Mouse (Mus musculus): ENCODE measurements around the gene H2-DMa. TPM values are rescaled to one million over a fixed set of nuclear protein-coding genes. Genes with fewer than 3 reads are reported as not detected.
A peak's percentile ranks its signal among the peaks of the same experiment; 100 is the strongest.

Gene H2-DMa
- polyA plus RNA-seq, 1 experiment from 2014 or later, result 10.8 TPM

DNA sequence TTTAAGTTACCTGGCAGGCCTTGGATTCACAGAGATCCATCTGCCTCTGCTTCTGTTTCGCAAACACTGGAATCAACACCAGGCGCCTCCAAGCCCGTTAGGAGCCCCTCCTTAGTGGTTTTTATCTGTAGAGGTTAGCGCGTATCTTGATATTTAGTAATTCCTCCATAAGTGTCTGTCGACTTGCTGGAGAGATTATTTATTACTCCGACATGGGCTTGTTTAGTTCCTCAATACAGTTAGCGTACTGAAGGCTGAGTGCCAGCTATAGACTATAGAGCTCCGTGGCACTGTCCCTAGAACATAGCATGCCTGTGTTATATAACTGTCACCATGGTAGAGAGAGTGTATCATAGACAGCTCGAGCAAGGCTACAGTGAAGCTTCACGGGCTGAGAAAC, 31.2 kb upstream of the H2-DMa start:
- Histone ChIP-seq H3K4me3 (replicated peaks; ENCODE audit: low read length) (no peak overlapping the region), H3K27me3 (ENCODE audit: control insufficient read depth, insufficient read depth, low read length) (no peaks in the 10 kb centered on the region), H3K4me2 (ENCODE audit: low read depth, low read length) (no peak overlapping the region), H3K27ac (ENCODE audit: low read length) (no peak overlapping the region), H3K9ac (ENCODE audit: low read length) (no peak overlapping the region), H3K9me3 (replicated peaks; ENCODE audit: control insufficient read depth, low read length) (no peaks in the 10 kb centered on the region), H3K4me1 (ENCODE audit: control insufficient read depth, insufficient read depth, low read length) (no peaks in the 10 kb centered on the region), H3K36me3 (ENCODE audit: control insufficient read depth, insufficient read depth, low read length) (no peaks in the 10 kb centered on the region)
- ATAC-seq (ENCODE audit: insufficient read depth, low FRiP score), result no peak
- WGBS, result 62% methylated on average over 11 of the region's 11 CpGs

DNA sequence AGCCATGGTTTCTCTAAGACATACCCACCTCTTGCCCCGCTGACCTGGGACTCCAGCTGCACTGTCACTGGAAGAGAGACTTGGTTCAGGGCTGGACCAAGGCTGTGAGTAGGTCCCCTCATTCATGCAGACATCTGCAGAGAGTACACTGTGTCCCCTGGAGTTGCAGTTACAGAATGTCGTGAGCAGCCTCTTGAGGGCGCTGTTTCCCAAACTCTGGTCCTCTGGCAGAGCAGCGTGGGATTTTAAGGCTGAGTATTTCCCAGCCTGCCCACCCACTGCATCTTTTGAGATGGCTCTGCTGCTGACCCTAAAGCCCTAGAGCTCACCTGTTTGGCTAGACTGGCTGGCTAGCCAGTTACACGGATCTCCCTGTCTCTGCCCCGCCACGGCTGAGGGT, 28.4 kb upstream of the H2-DMa start:
- no peak for ATAC-seq (ENCODE audit: insufficient read depth, low FRiP score)
- Histone ChIP-seq H3K36me3 (ENCODE audit: control insufficient read depth, insufficient read depth, low read length) (no peaks in the 10 kb centered on the region), H3K9ac (ENCODE audit: low read length) (no peak overlapping the region), H3K27ac (ENCODE audit: low read length) (no peak overlapping the region), H3K9me3 (replicated peaks; ENCODE audit: control insufficient read depth, low read length) (no peaks in the 10 kb centered on the region), H3K27me3 (ENCODE audit: control insufficient read depth, insufficient read depth, low read length) (no peaks in the 10 kb centered on the region), H3K4me3 (replicated peaks; ENCODE audit: low read length) (no peak overlapping the region), H3K4me2 (ENCODE audit: low read depth, low read length) (no peak overlapping the region), H3K4me1 (ENCODE audit: control insufficient read depth, insufficient read depth, low read length) (no peaks in the 10 kb centered on the region)
- 53% methylated on average over 7 of the region's 7 CpGs for WGBS

DNA sequence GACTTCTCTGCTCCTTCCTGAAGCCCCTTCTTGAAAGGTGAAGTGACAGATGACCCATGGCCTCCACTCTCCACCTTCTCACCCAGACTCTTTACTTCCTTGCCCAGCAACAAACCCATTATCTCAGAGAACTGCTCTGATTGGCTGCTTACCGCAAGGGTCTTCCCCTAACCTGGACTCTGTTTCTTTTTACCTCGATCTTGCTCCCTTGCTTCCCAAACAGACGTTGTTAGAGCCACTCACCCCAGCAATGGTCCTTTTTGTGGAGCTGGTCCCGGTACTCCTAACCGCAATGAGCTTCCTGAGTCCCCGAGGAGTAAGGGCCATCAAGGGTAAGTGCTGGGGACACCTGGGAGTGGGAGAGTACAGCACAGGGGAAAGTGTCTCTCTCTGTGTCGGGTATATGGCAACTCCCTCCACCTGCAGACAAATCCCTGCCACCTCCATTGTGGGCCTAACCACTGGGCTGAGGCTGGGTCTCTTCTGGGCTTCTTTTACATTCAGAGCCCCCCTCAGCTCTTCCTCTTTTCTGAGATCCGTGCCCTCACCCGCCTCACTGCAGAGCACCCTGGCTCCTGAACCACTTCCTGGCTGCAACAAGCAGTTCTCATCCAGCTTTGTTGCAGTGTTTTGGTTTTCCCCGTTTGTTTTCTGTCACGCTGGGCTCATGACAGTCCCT, 27.0 kb upstream of the H2-DMa start, which contains the start of gene H2-Oa:
H2-Oa (plus strand) TSS at position 144 of the 679 bp plus-strand sequence.
- ATAC-seq (ENCODE audit: insufficient read depth, low FRiP score), result no peak
- Histone ChIP-seq H3K9ac (ENCODE audit: low read length) (no peak within 1 kb of the TSS), H3K27me3 (ENCODE audit: control insufficient read depth, insufficient read depth, low read length) (no peaks in the 10 kb centered on the region), H3K36me3 (ENCODE audit: control insufficient read depth, insufficient read depth, low read length) (no peaks in the 10 kb centered on the region), H3K4me3 (replicated peaks; ENCODE audit: low read length) (no peak within 1 kb of the TSS), H3K4me1 (ENCODE audit: control insufficient read depth, insufficient read depth, low read length) (no peaks in the 10 kb centered on the region), H3K27ac (ENCODE audit: low read length) (no peak within 1 kb of the TSS), H3K9me3 (replicated peaks; ENCODE audit: control insufficient read depth, low read length) (no peaks in the 10 kb centered on the region), H3K4me2 (ENCODE audit: low read depth, low read length) (no peak within 1 kb of the TSS)
- WGBS, result 34% methylated on average over 11 of the region's 11 CpGs

DNA sequence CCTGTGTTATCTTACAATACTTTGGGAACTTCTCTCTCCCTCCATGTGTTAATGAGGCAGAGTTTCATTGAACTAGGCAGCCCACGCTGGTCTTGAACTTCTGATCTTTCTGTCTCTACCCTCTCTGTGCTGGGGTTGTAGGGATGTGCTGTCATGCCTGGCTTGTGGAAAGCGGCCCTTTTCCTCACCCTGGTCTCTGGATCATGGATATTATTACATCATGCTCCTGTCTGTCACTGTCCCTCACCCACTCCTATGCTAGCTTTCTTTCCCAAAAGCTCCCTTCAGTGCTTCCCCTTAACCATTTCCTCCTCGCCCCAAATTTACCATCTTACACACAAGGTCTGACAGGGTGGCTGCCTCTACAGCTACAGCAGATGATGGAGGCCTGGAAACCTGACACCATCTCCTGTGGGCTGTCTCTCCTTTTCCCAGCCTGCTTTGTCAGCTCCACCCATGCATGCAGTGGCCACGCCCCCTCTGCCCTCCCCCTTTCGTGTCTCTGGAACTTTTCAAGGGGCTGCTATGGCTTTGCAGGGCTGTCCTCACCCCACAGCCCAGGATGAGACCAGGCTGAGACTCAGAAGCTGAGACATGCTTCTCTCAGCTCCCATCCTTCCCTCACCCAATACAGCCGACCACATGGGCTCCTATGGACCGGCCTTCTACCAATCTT, 26.0 kb upstream of the H2-DMa start:
- WGBS, result 36% methylated on average over 7 of the region's 7 CpGs
- H3K4me3 ChIP-seq (replicated peaks; ENCODE audit: low read length), result no peak overlapping the region
- no peak overlapping the region for H3K4me2 ChIP-seq (ENCODE audit: low read depth, low read length)
- no peaks in the 10 kb centered on the region for H3K9me3 ChIP-seq (replicated peaks; ENCODE audit: control insufficient read depth, low read length)
- H3K4me1 ChIP-seq (ENCODE audit: control insufficient read depth, insufficient read depth, low read length), result no peaks in the 10 kb centered on the region
- H3K36me3 ChIP-seq (ENCODE audit: control insufficient read depth, insufficient read depth, low read length), result no peaks in the 10 kb centered on the region
- H3K9ac ChIP-seq (ENCODE audit: low read length), result no peak overlapping the region
- H3K27me3 ChIP-seq (ENCODE audit: control insufficient read depth, insufficient read depth, low read length), result no peaks in the 10 kb centered on the region
- ATAC-seq (ENCODE audit: insufficient read depth, low FRiP score), result peak; percentile 79; the same call in 1 of the 2 replicates
- H3K27ac ChIP-seq (ENCODE audit: low read length), result no peak overlapping the region

DNA sequence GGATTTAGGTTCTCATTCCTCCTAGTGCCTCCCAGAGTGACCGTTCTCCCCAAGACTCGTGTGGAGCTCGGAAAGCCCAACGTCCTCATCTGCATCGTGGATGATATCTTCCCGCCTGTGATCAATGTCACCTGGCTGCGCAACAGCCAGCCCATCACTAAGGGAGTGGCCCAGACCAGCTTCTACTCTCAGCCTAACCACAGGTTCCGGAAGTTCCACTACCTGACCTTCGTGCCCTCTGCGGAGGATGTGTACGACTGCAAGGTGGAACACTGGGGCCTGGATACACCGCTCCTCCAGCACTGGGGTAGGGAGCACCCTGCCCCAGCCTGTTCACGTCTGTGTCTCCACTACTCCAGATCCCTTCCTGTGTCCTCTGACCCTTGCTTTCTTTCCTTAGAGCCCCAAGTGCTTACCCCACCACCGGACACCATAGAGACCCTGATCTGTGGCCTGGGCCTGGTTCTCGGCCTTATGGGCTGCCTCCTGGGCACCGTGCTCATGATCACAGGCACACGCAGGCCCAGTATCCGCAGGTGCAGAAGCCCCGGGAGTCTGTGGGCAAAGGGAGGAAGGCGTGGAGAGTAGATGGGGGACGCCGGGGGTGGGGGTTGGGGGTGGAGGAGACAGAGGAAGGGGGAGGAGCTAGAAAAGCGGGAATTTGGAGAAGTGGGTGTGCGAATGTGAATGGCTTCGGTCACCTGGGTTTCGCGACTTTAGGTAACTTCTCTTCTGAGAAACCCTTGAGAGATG, 24.9 kb upstream of the H2-DMa start:
- no peaks in the 10 kb centered on the region for H3K27me3 ChIP-seq (ENCODE audit: control insufficient read depth, insufficient read depth, low read length)
- ATAC-seq (ENCODE audit: insufficient read depth, low FRiP score), result no peak
- H3K4me1 ChIP-seq (ENCODE audit: control insufficient read depth, insufficient read depth, low read length), result peaks cover 7% of the 10 kb centered on the region; the same call in 1 of the 2 replicates
- no peak overlapping the region for H3K4me2 ChIP-seq (ENCODE audit: low read depth, low read length)
- no peak overlapping the region for H3K9ac ChIP-seq (ENCODE audit: low read length)
- no peak overlapping the region for H3K4me3 ChIP-seq (replicated peaks; ENCODE audit: low read length)
- WGBS, result 82% methylated on average over 27 of the region's 27 CpGs
- no peak overlapping the region for H3K27ac ChIP-seq (ENCODE audit: low read length)
- no peaks in the 10 kb centered on the region for H3K36me3 ChIP-seq (ENCODE audit: control insufficient read depth, insufficient read depth, low read length)
- no peaks in the 10 kb centered on the region for H3K9me3 ChIP-seq (replicated peaks; ENCODE audit: control insufficient read depth, low read length)

DNA sequence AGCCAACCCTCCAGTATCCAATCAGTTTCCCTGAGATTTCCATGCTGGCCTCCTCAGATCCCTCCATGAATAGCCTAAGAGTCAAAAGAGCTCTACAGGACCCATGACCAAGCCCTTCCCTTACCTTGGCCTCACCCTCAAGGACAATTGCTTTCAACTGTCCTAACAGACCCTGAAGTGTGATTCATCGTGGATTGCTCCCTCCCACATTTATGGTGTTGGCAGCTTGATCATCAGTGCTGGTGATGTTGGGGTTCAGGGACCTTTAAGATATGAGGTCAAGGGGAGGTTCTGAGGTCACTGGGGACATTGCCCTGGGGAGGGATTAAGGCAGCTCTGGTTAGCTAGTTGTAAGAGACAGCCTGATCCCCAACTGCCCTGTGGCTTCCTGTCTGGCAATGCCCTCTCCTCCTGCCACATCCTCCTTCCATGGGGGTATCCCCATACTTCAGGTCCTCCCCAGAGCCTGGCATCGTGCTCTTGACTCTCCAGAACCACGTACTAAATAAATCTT, 22.8 kb upstream of the H2-DMa start:
- H3K9ac ChIP-seq (ENCODE audit: low read length), result no peak overlapping the region
- H3K27me3 ChIP-seq (ENCODE audit: control insufficient read depth, insufficient read depth, low read length), result no peaks in the 10 kb centered on the region
- whole genome bisulfite sequencing, result 62% methylated on average over 3 of the region's 3 CpGs
- no peaks in the 10 kb centered on the region for H3K9me3 ChIP-seq (replicated peaks; ENCODE audit: control insufficient read depth, low read length)
- H3K36me3 ChIP-seq (ENCODE audit: control insufficient read depth, insufficient read depth, low read length), result no peaks in the 10 kb centered on the region
- H3K4me1 ChIP-seq (ENCODE audit: control insufficient read depth, insufficient read depth, low read length), result peaks cover 9% of the 10 kb centered on the region
- no peak overlapping the region for H3K4me2 ChIP-seq (ENCODE audit: low read depth, low read length)
- no peak for ATAC-seq (ENCODE audit: insufficient read depth, low FRiP score)
- H3K4me3 ChIP-seq (replicated peaks; ENCODE audit: low read length), result no peak overlapping the region
- no peak overlapping the region for H3K27ac ChIP-seq (ENCODE audit: low read length)

DNA sequence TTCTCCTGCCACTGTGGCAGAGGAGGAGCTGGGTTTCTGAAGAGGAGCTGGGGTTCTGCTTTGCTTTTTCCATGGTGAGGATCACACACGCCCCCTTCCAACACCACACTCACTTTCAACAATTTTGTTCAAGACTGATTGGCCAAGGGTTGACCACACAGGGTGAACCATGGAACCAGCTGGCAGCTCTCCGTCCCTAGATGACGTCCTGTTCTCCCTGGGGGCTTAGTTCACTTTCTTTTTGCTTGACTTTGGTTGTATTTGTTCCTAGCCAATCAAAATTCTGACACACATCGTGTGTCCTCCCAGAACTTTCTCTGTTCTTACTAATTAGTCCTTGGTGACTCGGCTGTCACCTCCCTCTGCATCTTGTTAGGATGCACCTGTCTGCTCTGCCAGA, 22.1 kb upstream of the H2-DMa start:
- 54% methylated on average over 5 of the region's 5 CpGs for WGBS
- Histone ChIP-seq H3K4me3 (replicated peaks; ENCODE audit: low read length) (no peak overlapping the region), H3K9me3 (replicated peaks; ENCODE audit: control insufficient read depth, low read length) (no peaks in the 10 kb centered on the region), H3K9ac (ENCODE audit: low read length) (no peak overlapping the region), H3K4me2 (ENCODE audit: low read depth, low read length) (no peak overlapping the region), H3K4me1 (ENCODE audit: control insufficient read depth, insufficient read depth, low read length) (peaks cover 11% of the 10 kb centered on the region), H3K27ac (ENCODE audit: low read length) (no peak overlapping the region), H3K36me3 (ENCODE audit: control insufficient read depth, insufficient read depth, low read length) (no peaks in the 10 kb centered on the region), H3K27me3 (ENCODE audit: control insufficient read depth, insufficient read depth, low read length) (no peaks in the 10 kb centered on the region)
- ATAC-seq (ENCODE audit: insufficient read depth, low FRiP score), result no peak

DNA sequence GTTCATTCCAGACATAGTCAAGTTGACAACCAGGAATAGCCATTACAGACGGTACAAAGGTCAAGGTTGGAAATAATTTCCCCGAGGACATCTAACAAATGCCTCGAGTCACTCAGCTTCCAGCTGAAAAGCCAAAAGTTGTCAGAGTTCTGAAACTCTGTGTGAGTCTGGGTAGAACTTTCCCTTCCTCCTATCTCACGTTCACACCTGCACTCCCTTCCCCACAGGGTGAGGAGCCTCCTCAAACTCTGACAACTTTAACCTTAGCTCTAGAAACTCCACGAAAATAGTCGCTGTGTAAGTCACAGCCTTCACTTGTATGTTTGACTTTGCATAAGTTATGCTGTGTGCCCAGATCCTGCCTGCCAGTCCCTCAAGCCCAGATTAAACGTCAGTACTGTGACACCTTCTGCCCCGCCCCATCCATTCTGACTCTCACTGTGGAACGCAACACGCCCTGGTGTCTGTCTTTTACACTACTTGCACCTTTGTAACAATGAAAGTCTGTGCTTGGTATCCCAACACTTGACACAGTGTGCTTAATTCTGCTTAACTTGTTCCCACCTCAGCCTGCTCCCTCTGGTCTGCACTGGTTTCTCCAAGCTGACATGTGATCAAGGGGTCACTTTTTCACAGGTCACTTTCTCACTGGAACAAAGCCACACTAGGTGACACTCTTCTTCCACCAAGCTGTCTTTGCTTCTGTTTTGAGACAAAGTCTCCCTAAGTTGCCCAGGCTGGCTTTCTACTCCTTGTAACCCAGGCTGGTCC, 20.4 kb upstream of the H2-DMa start:
- 30% methylated on average over 10 of the region's 10 CpGs for WGBS
- Histone ChIP-seq H3K36me3 (ENCODE audit: control insufficient read depth, insufficient read depth, low read length) (no peaks in the 10 kb centered on the region), H3K9me3 (replicated peaks; ENCODE audit: control insufficient read depth, low read length) (no peaks in the 10 kb centered on the region), H3K4me1 (ENCODE audit: control insufficient read depth, insufficient read depth, low read length) (peaks cover 11% of the 10 kb centered on the region), H3K27ac (ENCODE audit: low read length) (no peak overlapping the region), H3K4me3 (replicated peaks; ENCODE audit: low read length) (no peak overlapping the region), H3K27me3 (ENCODE audit: control insufficient read depth, insufficient read depth, low read length) (no peaks in the 10 kb centered on the region), H3K4me2 (ENCODE audit: low read depth, low read length) (no peak overlapping the region), H3K9ac (ENCODE audit: low read length) (no peak overlapping the region)
- peak; percentile 63; the same call in 1 of the 2 replicates for ATAC-seq (ENCODE audit: insufficient read depth, low FRiP score)

All from stomach, embryonic 16.5 days (tissue).